Mouse (Mus musculus) kidney, adult 2 months (tissue): ENCODE results near the gene Fbp1. TPM values are rescaled to one million over a fixed set of nuclear protein-coding genes. Genes with fewer than 3 reads are reported as not detected.
"Not testable (repeated sequence)": the region's sequence is repeated elsewhere in the genome, so short reads cannot be mapped to it uniquely, and the experiment has no call there.

Source experiments
- DNase-seq: peaks from one replicate; pipeline ENCODE4 v3.0.0; 2021
- H3K27ac ChIP-seq: fragments of 200-500 bp; 2 replicates; pipeline ENCODE4 v1.5.1; 2012; ENCODE audit warnings: low read depth, low read length, control low read depth, inconsistent platforms; ENCODE audit not compliant: insufficient read depth
- H3K27me3 ChIP-seq: fragments of 200-500 bp; replicated peaks from 2 replicates; pipeline ENCODE4 v1.6.1; 2012; ENCODE audit warnings: mild to moderate bottlenecking, moderate library complexity, low read length, inconsistent platforms; ENCODE audit not compliant: control insufficient read depth, insufficient read depth
- H3K36me3 ChIP-seq: fragments of 200-500 bp; 2 replicates; pipeline ENCODE4 v1.6.1; 2012; ENCODE audit warnings: mild to moderate bottlenecking, moderate library complexity, low read length, inconsistent platforms; ENCODE audit not compliant: control insufficient read depth, insufficient read depth
- H3K4me1 ChIP-seq: fragments of 200-500 bp; 2 replicates; pipeline ENCODE4 v1.6.1; 2011; ENCODE audit warnings: low read length; ENCODE audit not compliant: control insufficient read depth, insufficient read depth
- H3K4me3 ChIP-seq: fragments of 200-500 bp; 2 replicates; pipeline ENCODE4 v1.5.1; 2011; ENCODE audit warnings: mild to moderate bottlenecking, low read depth, low read length, control low read depth; ENCODE audit not compliant: insufficient read depth
- CTCF ChIP-seq: fragments of 200-500 bp; conservative IDR thresholded peaks from 2 replicates; pipeline ENCODE4 v1.5.1; 2011; ENCODE audit warnings: low read depth, mild to moderate bottlenecking, control low read depth, low read length, moderate library complexity, mixed read lengths; ENCODE audit not compliant: insufficient read depth, insufficient read length
- POLR2A ChIP-seq: fragments of 200-500 bp; IDR thresholded peaks from one replicate; pipeline ENCODE4 v1.6.1; 2011; ENCODE audit warnings: low read depth, low read length, control low read depth
- WGBS: fragments of 180-500 bp; shearing (Covaris S2); methylation state at CpG from one replicate; pipeline ENCODE4 v1.1.7; 2018; 5-methylcytosine and 5-hydroxymethylcytosine counted together
- polyA plus RNA-seq: library from polyadenylated mRNA; depleted of rRNA; stranded (reverse); fragments of >200 nt; gene quantifications from 2 replicates; pipeline ENCODE4 v1.2.3, GENCODE M21; 2012; rRNA removed

Gene Fbp1
- 1,525 and 1,684 TPM in 2 replicates for polyA plus RNA-seq

GRCm38 (mm10) chr13:62887712-62888441, at the start of gene Fbp1:
Gene Fbp1 (minus strand): TSS chr13:62888282.
- Histone ChIP-seq H3K4me3 (peak within 1 kb of the TSS; percentile 71), H3K27ac (peak within 1 kb of the TSS; percentile 95), H3K27me3 (no peaks in the 10 kb centered on the region), H3K36me3 (no peaks in the 10 kb centered on the region; the same call in 1 of the 2 replicates), H3K4me1 (peaks cover 15% of the 10 kb centered on the region)
- no peak for TF ChIP-seq POLR2A
- no peak for TF ChIP-seq CTCF
- 7% methylated on average over 29 of the region's 29 CpGs for WGBS
- DNase-seq, result peak; percentile 91

GRCm38 (mm10) chr13:62932452-62932851, 44.4 kb upstream of the Fbp1 start:
- Histone ChIP-seq H3K27ac (no peak overlapping the region), H3K4me1 (no peaks in the 10 kb centered on the region; the same call in 1 of the 2 replicates), H3K27me3 (no peaks in the 10 kb centered on the region), H3K4me3 (no peak overlapping the region), H3K36me3 (no peaks in the 10 kb centered on the region)
- TF ChIP-seq CTCF (no peak), POLR2A (no peak)
- WGBS, result 74% methylated on average over 4 of the region's 4 CpGs
- no peak for DNase-seq

GRCm38 (mm10) chr13:62929766-62930389, 41.8 kb upstream of the Fbp1 start:
- no peak overlapping the region for H3K27ac ChIP-seq
- 62% methylated on average over 9 of the region's 9 CpGs for WGBS
- peak; percentile 67 for DNase-seq
- no peaks in the 10 kb centered on the region for H3K36me3 ChIP-seq
- TF ChIP-seq CTCF, result no peak
- no peak for TF ChIP-seq POLR2A
- no peaks in the 10 kb centered on the region; the same call in 1 of the 2 replicates for H3K4me1 ChIP-seq
- H3K4me3 ChIP-seq, result no peak overlapping the region
- H3K27me3 ChIP-seq, result no peaks in the 10 kb centered on the region

- H3K4me1 ChIP-seq, H3K36me3 ChIP-seq, H3K27me3 ChIP-seq, H3K4me3 ChIP-seq, DNase-seq, H3K27ac ChIP-seq: not testable (repeated sequence)
- WGBS, result 98% methylated on average over 3 of the region's 3 CpGs
Observed at GRCm38 (mm10) chr13:62929144-62929543, 41.1 kb upstream of the Fbp1 start.

- no peak overlapping the region for H3K4me3 ChIP-seq
- H3K27me3 ChIP-seq, result no peaks in the 10 kb centered on the region
- 75% methylated on average over 1 of the region's 1 CpGs for WGBS
- H3K36me3 ChIP-seq, result no peaks in the 10 kb centered on the region
- no peak for DNase-seq
- H3K27ac ChIP-seq, result no peak overlapping the region
- TF ChIP-seq POLR2A (no peak), CTCF (no peak)
- H3K4me1 ChIP-seq, result no peaks in the 10 kb centered on the region; the same call in 1 of the 2 replicates
Observed at GRCm38 (mm10) chr13:62927470-62927869, 39.4 kb upstream of the Fbp1 start.

- Histone ChIP-seq H3K27ac (no peak overlapping the region), H3K4me1 (no peaks in the 10 kb centered on the region; the same call in 1 of the 2 replicates), H3K4me3 (no peak overlapping the region), H3K27me3 (no peaks in the 10 kb centered on the region), H3K36me3 (no peaks in the 10 kb centered on the region)
- 46% methylated on average over 1 of the region's 1 CpGs for WGBS
- TF ChIP-seq CTCF (peak; percentile 81), POLR2A (no peak)
- DNase-seq, result peak; percentile 77
Observed at GRCm38 (mm10) chr13:62926479-62926878, 38.4 kb upstream of the Fbp1 start.

- H3K36me3 ChIP-seq, result no peaks in the 10 kb centered on the region
- no peaks in the 10 kb centered on the region for H3K27me3 ChIP-seq
- TF ChIP-seq CTCF (no peak), POLR2A (no peak)
- H3K4me3 ChIP-seq, result no peak overlapping the region
- H3K4me1 ChIP-seq, result no peaks in the 10 kb centered on the region; the same call in 1 of the 2 replicates
- 72% methylated on average over 8 of the region's 8 CpGs for WGBS
- no peak overlapping the region for H3K27ac ChIP-seq
- no peak for DNase-seq
Observed at GRCm38 (mm10) chr13:62923182-62923581, 35.1 kb upstream of the Fbp1 start.
